Mouse (Mus musculus): ENCODE results near the gene Cacna1c. TPM values are rescaled to one million over a fixed set of nuclear protein-coding genes. Genes with fewer than 3 reads are reported as not detected.

Gene Cacna1c
- polyA plus RNA-seq, 3 experiments from 2014 or later = 1.1 TPM; not detected in 2

- no peak for ATAC-seq
Observed at GRCm38 (mm10) chr6:118897101-118897500, 299.1 kb downstream of the Cacna1c start.

- ATAC-seq = no peak
Observed at GRCm38 (mm10) chr6:118894043-118894442, 302.2 kb downstream of the Cacna1c start.

GRCm38 (mm10) chr6:118889441-118889840, 306.8 kb downstream of the Cacna1c start:
- ATAC-seq = no peak

- ATAC-seq = no peak
Observed at GRCm38 (mm10) chr6:118887032-118887431, 309.2 kb downstream of the Cacna1c start.

- ATAC-seq = no peak
Observed at GRCm38 (mm10) chr6:118884961-118885360, 311.3 kb downstream of the Cacna1c start.

- no peak for ATAC-seq
Observed at GRCm38 (mm10) chr6:118884073-118884551, 312.1 kb downstream of the Cacna1c start.

GRCm38 (mm10) chr6:118876204-118876603, 320.0 kb downstream of the Cacna1c start:
- no peak for ATAC-seq

GRCm38 (mm10) chr6:118870241-118870841, 325.9 kb downstream of the Cacna1c start:
- no peak for ATAC-seq

GRCm38 (mm10) chr6:118867384-118867783, 328.8 kb downstream of the Cacna1c start:
- ATAC-seq = no peak

GRCm38 (mm10) chr6:118866889-118867288, 329.3 kb downstream of the Cacna1c start:
- ATAC-seq = no peak

GRCm38 (mm10) chr6:118865777-118866380, 330.3 kb downstream of the Cacna1c start:
- no peak for ATAC-seq

- ATAC-seq = peak; percentile 25
Observed at GRCm38 (mm10) chr6:118864696-118865620, 331.3 kb downstream of the Cacna1c start.

- ATAC-seq = no peak
Observed at GRCm38 (mm10) chr6:118862727-118863126, 333.5 kb downstream of the Cacna1c start.

GRCm38 (mm10) chr6:118862091-118862490, 334.1 kb downstream of the Cacna1c start:
- ATAC-seq = no peak

GRCm38 (mm10) chr6:118858431-118858830, 337.8 kb downstream of the Cacna1c start:
- ATAC-seq = no peak

- ATAC-seq = no peak
Observed at GRCm38 (mm10) chr6:118852131-118852530, 344.1 kb downstream of the Cacna1c start.

- ATAC-seq = no peak
Observed at GRCm38 (mm10) chr6:118851086-118851485, 345.1 kb downstream of the Cacna1c start.

- ATAC-seq = no peak
Observed at GRCm38 (mm10) chr6:118848640-118849039, 347.6 kb downstream of the Cacna1c start.

- no peak for ATAC-seq
Observed at GRCm38 (mm10) chr6:118847751-118848150, 348.5 kb downstream of the Cacna1c start.

- no peak for ATAC-seq
Observed at GRCm38 (mm10) chr6:118845829-118846228, 350.4 kb downstream of the Cacna1c start.

GRCm38 (mm10) chr6:118845180-118845579, 351.0 kb downstream of the Cacna1c start:
- ATAC-seq = no peak

GRCm38 (mm10) chr6:118843566-118843965, 352.7 kb downstream of the Cacna1c start:
- no peak for ATAC-seq

GRCm38 (mm10) chr6:118841892-118842291, 354.3 kb downstream of the Cacna1c start:
- ATAC-seq = no peak

All from inflammation-experienced regulatory T-cells, adult 6 months (primary cell).